7 mouse cellular contexts compared by ENCODE assay signal in the genomic region with DNA sequence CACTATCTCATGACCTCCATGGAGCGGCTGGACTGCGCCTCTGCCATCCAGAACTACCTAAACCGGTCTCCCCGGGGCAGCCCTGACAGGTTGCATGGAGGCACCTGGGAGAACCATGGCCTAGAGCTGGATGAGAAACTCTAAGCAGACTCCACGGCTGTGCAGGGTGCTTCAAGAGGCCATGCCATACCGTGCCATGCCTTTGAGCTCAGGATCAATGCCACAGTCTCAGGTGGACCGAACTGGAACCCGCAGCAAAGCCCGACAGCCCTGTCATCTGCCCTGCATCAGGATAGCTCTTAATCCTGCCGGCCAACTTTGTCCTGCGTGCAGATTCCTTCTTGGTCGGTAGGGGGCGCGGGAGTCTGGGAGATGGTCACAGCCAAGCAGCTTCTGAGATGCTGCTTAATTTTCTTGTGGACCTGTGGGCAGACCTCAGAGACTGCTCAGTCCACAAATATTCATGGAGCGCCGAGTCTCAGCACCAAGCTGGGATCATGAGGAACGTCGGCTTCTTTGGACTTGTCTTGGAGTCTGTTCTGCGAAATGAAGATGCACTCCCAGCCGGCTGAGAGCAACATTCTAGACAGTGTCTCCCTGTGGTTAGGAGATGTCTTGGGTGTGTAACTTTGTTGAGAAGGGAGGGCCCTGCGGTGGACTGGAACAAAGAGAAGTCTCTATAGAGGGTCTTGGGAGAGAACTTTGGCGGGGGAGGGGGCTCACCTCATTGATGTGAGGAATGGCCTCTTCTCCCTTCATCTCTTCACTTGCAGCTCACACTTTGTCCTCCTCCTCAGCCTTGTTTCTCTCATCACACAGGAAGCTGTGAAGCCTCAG. TPM values are rescaled to one million over a fixed set of nuclear protein-coding genes. Genes with fewer than 3 reads are reported as not detected.
DNase-seq lines count a peak whose midpoint lies in the region; ATAC-seq and TF ChIP-seq lines count a peak whose summit lies in the region.

No protein-coding gene starts in this region.

- H3K36me3 ChIP-seq in embryonic facial prominence, embryonic 12.5 days, result no peaks in the 10 kb centered on the region
- H3K36me3 ChIP-seq in heart, adult 2 months (ENCODE audit: control insufficient read depth, insufficient read depth, low read length), result no peaks in the 10 kb centered on the region
- H3K36me3 ChIP-seq in kidney, adult 2 months (ENCODE audit: control insufficient read depth, insufficient read depth, low read length), result no peaks in the 10 kb centered on the region
- no peaks in the 10 kb centered on the region for H3K36me3 ChIP-seq in limb, embryonic 12.5 days
- H3K36me3 ChIP-seq in midbrain, embryonic 15.5 days (replicated peaks), result no peaks in the 10 kb centered on the region
- no peaks in the 10 kb centered on the region for H3K36me3 ChIP-seq in spleen, adult 2 months (ENCODE audit: control insufficient read depth, insufficient read depth, low read length)

- intact Hi-C loops in heart, adult 2 months (cut with DNase I), result loop anchor here (1.0 to 10.0 kb wide), 4 partner anchors 51 to 933 kb away; no protein-coding TSS in a partner anchor

- 12% methylated on average over 22 of the region's 22 CpGs for WGBS in embryonic facial prominence, embryonic 12.5 days
- WGBS in heart, adult 2 months, result 7% methylated on average over 22 of the region's 22 CpGs
- 11% methylated on average over 22 of the region's 22 CpGs for WGBS in kidney, adult 2 months
- 9% methylated on average over 22 of the region's 22 CpGs for WGBS in limb, embryonic 12.5 days
- WGBS in midbrain, embryonic 15.5 days, result 10% methylated on average over 22 of the region's 22 CpGs
- 20% methylated on average over 22 of the region's 22 CpGs for WGBS in spleen, adult 2 months

- peak overlapping the region; percentile 33 for H3K4me2 ChIP-seq in embryonic facial prominence, embryonic 12.5 days (replicated peaks)
- peak overlapping the region; percentile 39 for H3K4me2 ChIP-seq in limb, embryonic 12.5 days
- peak overlapping the region; percentile 35 for H3K4me2 ChIP-seq in midbrain, embryonic 15.5 days

- no peaks in the 10 kb centered on the region for H3K79me2 ChIP-seq in heart, adult 2 months (replicated peaks; ENCODE audit: control insufficient read depth, insufficient read depth, low read length)

- no peaks in the 10 kb centered on the region for H3K9me3 ChIP-seq in embryonic facial prominence, embryonic 12.5 days
- H3K9me3 ChIP-seq in limb, embryonic 12.5 days, result no peaks in the 10 kb centered on the region
- no peaks in the 10 kb centered on the region for H3K9me3 ChIP-seq in midbrain, embryonic 15.5 days

- peak; percentile 60; the same call in 1 of the 2 replicates for ATAC-seq in embryonic facial prominence, embryonic 12.5 days (ENCODE audit: insufficient number of reproducible peaks, insufficient read depth, low FRiP score, low TSS enrichment)
- ATAC-seq in limb, embryonic 12.5 days (ENCODE audit: insufficient number of reproducible peaks, insufficient read depth, low FRiP score, low TSS enrichment, low read depth), result peak; percentile 63
- peak; percentile 89 for ATAC-seq in midbrain, embryonic 15.5 days (replicated peaks)

- H3K4me3 ChIP-seq in embryonic facial prominence, embryonic 12.5 days, result 0 out of 2 replicates have a peak overlapping the region, but pooled peaks have one; percentile 7
- peak overlapping the region; percentile 3; the same call in 1 of the 2 replicates for H3K4me3 ChIP-seq in heart, adult 2 months
- H3K4me3 ChIP-seq in kidney, adult 2 months (ENCODE audit: insufficient read depth, low read depth, low read length), result no peak overlapping the region
- H3K4me3 ChIP-seq in limb, embryonic 12.5 days (replicated peaks), result peak overlapping the region; percentile 15
- H3K4me3 ChIP-seq in midbrain, embryonic 15.5 days, result peak overlapping the region; percentile 15
- H3K4me3 ChIP-seq in spleen, adult 2 months (ENCODE audit: extremely low read depth, insufficient read depth, insufficient read length), result no peak overlapping the region

- H3K27ac ChIP-seq in embryonic facial prominence, embryonic 12.5 days, result no peak overlapping the region
- H3K27ac ChIP-seq in heart, adult 2 months, result no peak overlapping the region
- no peak overlapping the region for H3K27ac ChIP-seq in kidney, adult 2 months (ENCODE audit: insufficient read depth, low read depth, low read length)
- H3K27ac ChIP-seq in limb, embryonic 12.5 days, result no peak overlapping the region
- H3K27ac ChIP-seq in midbrain, embryonic 15.5 days, result no peak overlapping the region
- peak overlapping the region; percentile 53; the same call in 1 of the 2 replicates for H3K27ac ChIP-seq in spleen, adult 2 months (ENCODE audit: insufficient read depth, low read length)

- peaks cover 15% of the 10 kb centered on the region for H3K27me3 ChIP-seq in embryonic facial prominence, embryonic 12.5 days
- peaks cover 2% of the 10 kb centered on the region; the same call in 1 of the 2 replicates for H3K27me3 ChIP-seq in heart, adult 2 months (ENCODE audit: control insufficient read depth, insufficient read depth, low read length)
- no peaks in the 10 kb centered on the region for H3K27me3 ChIP-seq in kidney, adult 2 months (replicated peaks; ENCODE audit: control insufficient read depth, insufficient read depth, low read length)
- peaks cover 23% of the 10 kb centered on the region for H3K27me3 ChIP-seq in limb, embryonic 12.5 days
- no peaks in the 10 kb centered on the region for H3K27me3 ChIP-seq in midbrain, embryonic 15.5 days (replicated peaks)
- no peaks in the 10 kb centered on the region for H3K27me3 ChIP-seq in spleen, adult 2 months (ENCODE audit: control insufficient read depth, insufficient read depth, low read length)

- H3K9ac ChIP-seq in embryonic facial prominence, embryonic 12.5 days, result no peak overlapping the region
- no peak overlapping the region for H3K9ac ChIP-seq in heart, adult 2 months (ENCODE audit: low read depth, low read length)
- H3K9ac ChIP-seq in limb, embryonic 12.5 days (replicated peaks), result no peak overlapping the region
- no peak overlapping the region for H3K9ac ChIP-seq in midbrain, embryonic 15.5 days

- TF ChIP-seq CTCF in heart, adult 2 months (IDR thresholded peaks at IDR 0.05), result peak; percentile 96
- TF ChIP-seq CTCF in kidney, adult 2 months (conservative IDR thresholded peaks at IDR 0.05; ENCODE audit: insufficient read depth, insufficient read length, low read depth, low read length), result peak; percentile 92
- peak; percentile 87 for TF ChIP-seq CTCF in spleen, adult 2 months (IDR thresholded peaks at IDR 0.05; ENCODE audit: extremely low read depth, insufficient read depth, insufficient read length, insufficient replicate concordance)

- peak; percentile 84 for DNase-seq in adrenal gland, postnatal 25 days
- peak; percentile 74 to 89 for DNase-seq in heart, adult 2 months
- peak; percentile 81 for DNase-seq in kidney, adult 2 months
- DNase-seq in spleen, adult 2 months (ENCODE audit: low read depth in 1 of 2, low spot score in 2 of 2), result peak; percentile 29 to 79

- 0 out of 2 replicates have a peak, but pooled peaks have one; percentile 69 for TF ChIP-seq EP300 in heart, adult 2 months (IDR thresholded peaks at IDR 0.05; ENCODE audit: insufficient read depth, low read depth, low read length)

- H3K4me1 ChIP-seq in embryonic facial prominence, embryonic 12.5 days, result no peaks in the 10 kb centered on the region
- H3K4me1 ChIP-seq in heart, adult 2 months (ENCODE audit: control insufficient read depth, insufficient read depth, low read length), result no peaks in the 10 kb centered on the region
- H3K4me1 ChIP-seq in kidney, adult 2 months (ENCODE audit: control insufficient read depth, insufficient read depth, low read length), result no peaks in the 10 kb centered on the region
- peaks cover 13% of the 10 kb centered on the region for H3K4me1 ChIP-seq in limb, embryonic 12.5 days (replicated peaks)
- peaks cover 10% of the 10 kb centered on the region for H3K4me1 ChIP-seq in midbrain, embryonic 15.5 days
- no peaks in the 10 kb centered on the region; the same call in 1 of the 2 replicates for H3K4me1 ChIP-seq in spleen, adult 2 months (ENCODE audit: control insufficient read depth, insufficient read depth, insufficient read length)

- no peak for TF ChIP-seq POLR2A in heart, adult 2 months (IDR thresholded peaks at IDR 0.05; ENCODE audit: insufficient read depth, low read depth, low read length)
- TF ChIP-seq POLR2A in kidney, adult 2 months (IDR thresholded peaks at IDR 0.05; ENCODE audit: low read depth, low read length), result no peak
- no peak for TF ChIP-seq POLR2A in spleen, adult 2 months (IDR thresholded peaks at IDR 0.05; ENCODE audit: low read depth, low read length)

RNA-seq across cellular contexts. Expression of gene Unc5cl, which starts 12.9 kb away (rescaled TPM):
- not detected in 2 replicates for total RNA-seq in adrenal gland, postnatal 25 days (2021)
- polyA plus RNA-seq in embryonic facial prominence, embryonic 12.5 days (2016; fragmentation: Nextera tagmentation; extraction: Ambion mirVana), result 0.47 and 0.53 TPM in 2 replicates
- total RNA-seq in heart, adult 2 months (2021), result under 1 TPM; 0.23 to 0.27 TPM
- 0.21 TPM in 1 of 2 replicates, not detected in the other for polyA plus RNA-seq in heart, adult 2 months (2012; rRNA removed)
- polyA plus RNA-seq in kidney, adult 2 months (2012; rRNA removed), result 0.26 and 0.58 TPM in 2 replicates
- polyA plus RNA-seq in limb, embryonic 12.5 days (2016; fragmentation: Nextera tagmentation; extraction: Ambion mirVana), result 0.12 and 0.28 TPM in 2 replicates
- 0.22 and 0.23 TPM in 2 replicates for polyA plus RNA-seq in midbrain, embryonic 15.5 days (2015; fragmentation: Nextera tagmentation; extraction: Ambion mirVana)
- 8.5 and 10.6 TPM in 2 replicates for polyA plus RNA-seq in spleen, adult 2 months (2012; rRNA removed)

RNA-seq across cellular contexts. Expression of gene Tspo2, which starts 16.3 kb away (rescaled TPM):
- total RNA-seq in adrenal gland, postnatal 25 days (2021), result not detected in 2 replicates
- 0.89 and 1.5 TPM in 2 replicates for polyA plus RNA-seq in embryonic facial prominence, embryonic 12.5 days (2016; fragmentation: Nextera tagmentation; extraction: Ambion mirVana)
- 1 to 10 TPM in 1 of 2 experiments, not detected in 1; 1.9 TPM for total RNA-seq in heart, adult 2 months (2021)
- polyA plus RNA-seq in heart, adult 2 months (2012; rRNA removed), result 0.82 and 5.4 TPM in 2 replicates
- 0.41 and 0.53 TPM in 2 replicates for polyA plus RNA-seq in kidney, adult 2 months (2012; rRNA removed)
- 2.1 and 3.0 TPM in 2 replicates for polyA plus RNA-seq in limb, embryonic 12.5 days (2016; fragmentation: Nextera tagmentation; extraction: Ambion mirVana)
- 1.7 and 2.6 TPM in 2 replicates for polyA plus RNA-seq in midbrain, embryonic 15.5 days (2015; fragmentation: Nextera tagmentation; extraction: Ambion mirVana)
- 107 and 121 TPM in 2 replicates for polyA plus RNA-seq in spleen, adult 2 months (2012; rRNA removed)

RNA-seq across cellular contexts. Expression of gene Apobec2, which starts 34.9 kb away (rescaled TPM):
- total RNA-seq in adrenal gland, postnatal 25 days (2021), result 1.3 and 1.5 TPM in 2 replicates
- polyA plus RNA-seq in embryonic facial prominence, embryonic 12.5 days (2016; fragmentation: Nextera tagmentation; extraction: Ambion mirVana), result 3.4 and 5.7 TPM in 2 replicates
- total RNA-seq in heart, adult 2 months (2021), result 100 to 1,000 TPM; 222 to 256 TPM
- 150 and 194 TPM in 2 replicates for polyA plus RNA-seq in heart, adult 2 months (2012; rRNA removed)
- polyA plus RNA-seq in kidney, adult 2 months (2012; rRNA removed), result 2.0 and 6.0 TPM in 2 replicates
- 8.1 and 8.2 TPM in 2 replicates for polyA plus RNA-seq in limb, embryonic 12.5 days (2016; fragmentation: Nextera tagmentation; extraction: Ambion mirVana)
- polyA plus RNA-seq in midbrain, embryonic 15.5 days (2015; fragmentation: Nextera tagmentation; extraction: Ambion mirVana), result 0.31 and 0.55 TPM in 2 replicates
- polyA plus RNA-seq in spleen, adult 2 months (2012; rRNA removed), result 0.29 and 0.42 TPM in 2 replicates

RNA-seq across cellular contexts. Expression of gene Oard1, which starts 57.8 kb away (rescaled TPM):
- 21.5 and 31.2 TPM in 2 replicates for total RNA-seq in adrenal gland, postnatal 25 days (2021)
- 57.1 and 64.0 TPM in 2 replicates for polyA plus RNA-seq in embryonic facial prominence, embryonic 12.5 days (2016; fragmentation: Nextera tagmentation; extraction: Ambion mirVana)
- 10 to 100 TPM; 15.5 to 21.6 TPM for total RNA-seq in heart, adult 2 months (2021)
- 8.6 and 20.5 TPM in 2 replicates for polyA plus RNA-seq in heart, adult 2 months (2012; rRNA removed)
- 18.2 and 25.8 TPM in 2 replicates for polyA plus RNA-seq in kidney, adult 2 months (2012; rRNA removed)
- 59.5 and 61.4 TPM in 2 replicates for polyA plus RNA-seq in limb, embryonic 12.5 days (2016; fragmentation: Nextera tagmentation; extraction: Ambion mirVana)
- polyA plus RNA-seq in midbrain, embryonic 15.5 days (2015; fragmentation: Nextera tagmentation; extraction: Ambion mirVana), result 38.3 and 41.3 TPM in 2 replicates
- 6.6 and 7.7 TPM in 2 replicates for polyA plus RNA-seq in spleen, adult 2 months (2012; rRNA removed)

RNA-seq across cellular contexts. Expression of gene Nfya, which starts 57.9 kb away (rescaled TPM):
- total RNA-seq in adrenal gland, postnatal 25 days (2021), result 36.6 and 39.2 TPM in 2 replicates
- polyA plus RNA-seq in embryonic facial prominence, embryonic 12.5 days (2016; fragmentation: Nextera tagmentation; extraction: Ambion mirVana), result 19.6 and 19.9 TPM in 2 replicates
- 10 to 100 TPM; 14.7 to 21.2 TPM for total RNA-seq in heart, adult 2 months (2021)
- polyA plus RNA-seq in heart, adult 2 months (2012; rRNA removed), result 33.1 and 41.9 TPM in 2 replicates
- 45.8 and 46.2 TPM in 2 replicates for polyA plus RNA-seq in kidney, adult 2 months (2012; rRNA removed)
- polyA plus RNA-seq in limb, embryonic 12.5 days (2016; fragmentation: Nextera tagmentation; extraction: Ambion mirVana), result 19.7 and 21.3 TPM in 2 replicates
- 12.2 and 12.3 TPM in 2 replicates for polyA plus RNA-seq in midbrain, embryonic 15.5 days (2015; fragmentation: Nextera tagmentation; extraction: Ambion mirVana)
- 80.3 and 93.1 TPM in 2 replicates for polyA plus RNA-seq in spleen, adult 2 months (2012; rRNA removed)

Comparison
In these comparisons a context has a peak if more than half of its experiments do, and no peak if none do; other contexts are left out.
1. H3K4me3 ChIP-seq: peak in embryonic facial prominence, embryonic 12.5 days (single experiment), heart, adult 2 months (single experiment), limb, embryonic 12.5 days (single experiment) and midbrain, embryonic 15.5 days (single experiment); none in kidney, adult 2 months (single experiment) and spleen, adult 2 months (single experiment).
2. RNA of gene Tspo2, which starts 16.3 kb away (polyA plus RNA-seq): 107 to 121 TPM in spleen, adult 2 months; 0.82 to 5.4 TPM in heart, adult 2 months, 2.1 to 3.0 TPM in limb, embryonic 12.5 days, 1.7 to 2.6 TPM in midbrain, embryonic 15.5 days, 0.89 to 1.5 TPM in embryonic facial prominence, embryonic 12.5 days and 0.41 to 0.53 TPM in kidney, adult 2 months; every median in the first group is over 10 times any median in the second.
3. RNA of gene Apobec2, which starts 34.9 kb away (polyA plus RNA-seq): 150 to 194 TPM in heart, adult 2 months; 8.1 to 8.2 TPM in limb, embryonic 12.5 days, 2.0 to 6.0 TPM in kidney, adult 2 months, 3.4 to 5.7 TPM in embryonic facial prominence, embryonic 12.5 days, 0.31 to 0.55 TPM in midbrain, embryonic 15.5 days and 0.29 to 0.42 TPM in spleen, adult 2 months; every median in the first group is over 10 times any median in the second.
4. Peak in every context shown above with its lines, with median percentiles within 50 percentile points of each other: DNase-seq, ATAC-seq, H3K4me2 ChIP-seq and CTCF ChIP-seq.